Mouse (Mus musculus) erythroblast, embryonic 14.5 days (primary cell): ENCODE measurements around the gene Gm4763.

ENCODE experiments used
- GATA1 ChIP-seq: IDR thresholded peaks from 2 replicates; pipeline ENCODE4 v1.6.1; 2012; ENCODE audit warnings: low read length, inconsistent platforms, mixed read lengths
- TAL1 ChIP-seq: IDR thresholded peaks from 3 replicates; pipeline ENCODE4 v1.6.1; 2012; ENCODE audit warnings: low read length, inconsistent platforms, mixed read lengths

DNA sequence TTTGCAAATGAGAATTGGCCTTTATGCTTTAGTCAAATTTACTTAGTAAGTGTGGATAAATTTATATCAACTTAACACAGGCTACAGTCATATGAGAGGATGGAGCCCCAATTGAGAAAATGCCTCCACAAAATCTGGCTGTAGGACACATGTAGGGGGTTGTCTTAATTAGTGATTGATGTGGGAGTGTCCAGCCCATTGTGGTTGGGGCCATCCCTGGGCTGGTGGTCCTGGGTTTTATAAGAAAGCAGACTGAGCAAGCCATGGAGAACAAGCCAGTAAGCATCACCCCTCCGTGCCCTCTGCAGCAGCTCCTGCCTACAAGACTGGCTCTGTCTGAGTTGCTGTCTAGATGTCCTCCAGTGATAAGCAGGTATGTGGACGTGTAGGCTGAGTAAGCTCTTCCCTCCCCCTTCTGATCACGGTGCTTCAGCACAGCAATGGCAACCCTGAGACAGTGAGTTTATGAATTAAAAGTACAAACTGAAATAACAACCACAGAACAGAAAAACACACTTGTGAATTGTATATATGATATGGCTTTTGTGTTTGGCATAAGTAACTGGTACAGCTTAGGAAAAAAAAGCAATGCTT lies 47.3 kb upstream of the Gm4763 start:
- TF ChIP-seq GATA1: no peak
- no peak for TF ChIP-seq TAL1
